Mouse (Mus musculus): Measurements from ENCODE around the gene Rab5if. TPM values are rescaled to one million over a fixed set of nuclear protein-coding genes. Genes with fewer than 3 reads are reported as not detected.

The Rab5if gene
- polyA plus RNA-seq, 1 experiment from 2014 or later: 174 TPM

DNA sequence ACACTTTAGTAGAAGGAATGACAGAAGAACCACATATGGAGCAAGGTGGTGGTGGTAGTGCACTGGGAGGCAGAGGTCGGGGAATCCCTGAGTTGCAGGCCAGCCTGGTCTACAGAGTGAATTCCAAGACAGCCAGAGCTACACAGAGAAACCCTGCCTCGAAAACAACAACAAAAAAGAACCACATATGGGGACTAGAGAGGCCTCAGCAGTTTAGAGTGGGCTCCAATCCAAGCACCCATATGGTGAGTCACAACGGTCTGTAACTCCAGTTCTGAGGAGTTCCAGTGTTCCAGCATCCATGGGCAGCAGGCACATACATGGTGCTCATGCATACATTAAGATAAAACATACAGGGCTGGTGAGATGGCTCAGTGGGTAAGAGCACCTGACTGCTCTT is 1.6 kb downstream of the Rab5if start:
- H3K9ac ChIP-seq: peak overlapping the region; percentile 83; the same call in 1 of the 2 replicates
- peaks cover 22% of the 10 kb centered on the region for H3K4me1 ChIP-seq (replicated peaks; ENCODE audit: control insufficient read depth, insufficient read depth, low read length)
- ATAC-seq (ENCODE audit: low FRiP score) (no peak), DNase-seq (ENCODE audit: low spot score) (no peak)
- H3K36me3 ChIP-seq (replicated peaks; ENCODE audit: control insufficient read depth, insufficient read depth): peaks cover 44% of the 10 kb centered on the region
- no peaks in the 10 kb centered on the region for H3K9me3 ChIP-seq (ENCODE audit: control insufficient read depth, low read length)
- no peak overlapping the region for H3K27ac ChIP-seq
- H3K4me3 ChIP-seq (replicated peaks; ENCODE audit: low read length): no peak overlapping the region
- H3K27me3 ChIP-seq (ENCODE audit: control insufficient read depth, insufficient read depth, low read length): no peaks in the 10 kb centered on the region
- WGBS: 74% methylated on average over 3 of the region's 3 CpGs
- peak overlapping the region; percentile 86 for H3K4me2 ChIP-seq (replicated peaks)

DNA sequence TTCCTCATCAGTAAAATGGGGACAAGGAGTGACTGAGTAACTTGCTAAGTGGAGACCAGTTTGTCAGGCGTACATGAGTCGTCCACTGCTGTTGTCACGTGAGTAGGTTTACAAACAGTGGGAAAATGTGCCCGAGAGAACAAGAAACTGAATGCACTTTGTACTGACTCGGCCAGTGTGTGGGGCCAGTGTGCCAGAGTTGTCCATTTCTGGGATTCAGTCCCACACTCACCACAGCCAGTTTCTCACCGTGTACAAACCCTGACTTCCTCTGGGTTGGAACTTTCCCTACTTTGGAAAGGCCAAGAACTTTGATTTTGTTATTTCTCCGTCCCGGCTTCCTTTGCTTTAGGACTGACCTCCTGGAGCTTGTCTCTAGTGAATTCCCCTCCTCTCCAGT is 6.1 kb downstream of the Rab5if start:
- Histone ChIP-seq H3K27ac (no peak overlapping the region), H3K4me3 (replicated peaks; ENCODE audit: low read length) (no peak overlapping the region), H3K4me2 (replicated peaks) (no peak overlapping the region), H3K9me3 (ENCODE audit: control insufficient read depth, low read length) (no peaks in the 10 kb centered on the region), H3K27me3 (ENCODE audit: control insufficient read depth, insufficient read depth, low read length) (no peaks in the 10 kb centered on the region), H3K4me1 (replicated peaks; ENCODE audit: control insufficient read depth, insufficient read depth, low read length) (peaks cover 8% of the 10 kb centered on the region), H3K36me3 (replicated peaks; ENCODE audit: control insufficient read depth, insufficient read depth) (peaks cover 84% of the 10 kb centered on the region), H3K9ac (no peak overlapping the region)
- no peak for DNase-seq (ENCODE audit: low spot score)
- ATAC-seq (ENCODE audit: low FRiP score): no peak
- 87% methylated on average over 8 of the region's 8 CpGs for WGBS

DNA sequence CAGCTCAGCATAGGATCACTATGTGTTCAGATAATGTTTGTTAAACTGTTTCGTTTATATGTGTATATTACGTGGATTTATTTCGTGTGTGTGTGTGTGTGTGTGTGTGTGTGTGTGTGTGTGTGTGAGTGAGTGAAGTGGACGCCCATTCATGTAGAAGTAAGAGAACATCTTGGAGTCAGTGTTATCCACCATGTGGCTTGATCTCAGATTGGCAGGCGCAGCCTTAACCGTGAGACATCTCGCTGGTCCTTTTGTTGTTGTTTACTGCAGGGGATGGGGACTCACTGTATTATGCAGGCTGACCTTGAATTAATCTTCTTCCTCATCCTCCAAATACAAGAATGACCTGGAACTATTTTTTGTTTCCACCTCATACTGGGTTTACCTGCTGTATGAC is 6.6 kb downstream of the Rab5if start:
- no peak overlapping the region for H3K27ac ChIP-seq
- peaks cover 2% of the 10 kb centered on the region; the same call in 1 of the 2 replicates for H3K4me1 ChIP-seq (replicated peaks; ENCODE audit: control insufficient read depth, insufficient read depth, low read length)
- no peaks in the 10 kb centered on the region for H3K27me3 ChIP-seq (ENCODE audit: control insufficient read depth, insufficient read depth, low read length)
- no peak overlapping the region for H3K9ac ChIP-seq
- H3K4me2 ChIP-seq (replicated peaks): no peak overlapping the region
- no peak overlapping the region for H3K4me3 ChIP-seq (replicated peaks; ENCODE audit: low read length)
- WGBS: 93% methylated on average over 7 of the region's 7 CpGs
- DNase-seq (ENCODE audit: low spot score) (no peak), ATAC-seq (ENCODE audit: low FRiP score) (no peak)
- H3K36me3 ChIP-seq (replicated peaks; ENCODE audit: control insufficient read depth, insufficient read depth): peaks cover 90% of the 10 kb centered on the region
- no peaks in the 10 kb centered on the region for H3K9me3 ChIP-seq (ENCODE audit: control insufficient read depth, low read length)

DNA sequence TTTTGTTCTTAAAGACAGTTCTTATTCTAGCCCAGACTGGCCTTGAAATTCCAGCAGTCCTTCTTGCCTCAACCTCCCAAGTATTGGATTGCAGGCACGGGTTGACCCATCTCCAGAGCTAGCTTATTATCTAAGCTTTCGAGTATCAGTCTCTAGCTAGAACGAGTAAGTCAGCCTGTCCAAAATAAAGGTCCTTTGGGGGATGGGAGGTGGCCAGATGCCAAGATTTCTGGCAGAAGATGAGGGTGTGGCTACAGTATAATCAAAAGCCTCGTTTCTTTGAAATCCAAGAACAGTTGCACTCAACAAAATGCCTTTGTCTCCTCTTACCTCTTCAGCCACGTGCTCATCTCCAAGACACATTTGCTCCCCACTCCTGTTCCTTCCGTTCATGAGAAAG is 7.6 kb downstream of the Rab5if start:
- peaks cover 93% of the 10 kb centered on the region for H3K36me3 ChIP-seq (replicated peaks; ENCODE audit: control insufficient read depth, insufficient read depth)
- WGBS: 59% methylated on average over 6 of the region's 6 CpGs
- no peak overlapping the region for H3K4me3 ChIP-seq (replicated peaks; ENCODE audit: low read length)

DNA sequence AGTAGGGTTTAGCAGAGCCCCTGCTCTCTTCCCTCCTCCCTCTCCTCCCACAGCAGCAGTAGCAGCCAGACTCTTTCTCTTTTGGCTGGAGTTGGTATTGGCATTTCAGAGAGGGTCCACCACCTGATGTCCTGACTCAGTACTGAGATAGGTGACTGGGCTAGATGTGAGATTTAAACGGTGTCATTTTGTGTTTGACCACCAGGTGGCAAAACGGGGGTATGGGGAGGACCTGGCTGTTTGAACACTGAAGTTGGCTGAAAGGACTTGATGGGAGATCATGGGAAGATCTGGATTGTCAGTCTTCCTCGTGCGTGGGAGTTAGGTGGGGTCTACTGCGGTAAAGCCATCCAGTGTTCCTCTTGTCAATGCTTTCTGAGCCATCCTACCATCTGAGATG is 10.7 kb downstream of the Rab5if start:
- Histone ChIP-seq H3K27me3 (ENCODE audit: control insufficient read depth, insufficient read depth, low read length) (no peaks in the 10 kb centered on the region), H3K9me3 (ENCODE audit: control insufficient read depth, low read length) (no peaks in the 10 kb centered on the region), H3K36me3 (replicated peaks; ENCODE audit: control insufficient read depth, insufficient read depth) (peaks cover 65% of the 10 kb centered on the region), H3K4me1 (replicated peaks; ENCODE audit: control insufficient read depth, insufficient read depth, low read length) (no peaks in the 10 kb centered on the region), H3K4me3 (replicated peaks; ENCODE audit: low read length) (no peak overlapping the region), H3K9ac (no peak overlapping the region), H3K4me2 (replicated peaks) (no peak overlapping the region), H3K27ac (no peak overlapping the region)
- WGBS: 36% methylated on average over 5 of the region's 5 CpGs
- DNase-seq (ENCODE audit: low spot score) (peak; percentile 86), ATAC-seq (ENCODE audit: low FRiP score) (no peak)

More for the DNA sequence above, 7.6 kb downstream of the Rab5if start:
- ATAC-seq (ENCODE audit: low FRiP score) (no peak), DNase-seq (ENCODE audit: low spot score) (no peak)
- Histone ChIP-seq H3K9me3 (ENCODE audit: control insufficient read depth, low read length) (no peaks in the 10 kb centered on the region), H3K27me3 (ENCODE audit: control insufficient read depth, insufficient read depth, low read length) (no peaks in the 10 kb centered on the region), H3K4me1 (replicated peaks; ENCODE audit: control insufficient read depth, insufficient read depth, low read length) (no peaks in the 10 kb centered on the region), H3K9ac (no peak overlapping the region), H3K27ac (no peak overlapping the region), H3K4me2 (replicated peaks) (no peak overlapping the region)

DNA sequence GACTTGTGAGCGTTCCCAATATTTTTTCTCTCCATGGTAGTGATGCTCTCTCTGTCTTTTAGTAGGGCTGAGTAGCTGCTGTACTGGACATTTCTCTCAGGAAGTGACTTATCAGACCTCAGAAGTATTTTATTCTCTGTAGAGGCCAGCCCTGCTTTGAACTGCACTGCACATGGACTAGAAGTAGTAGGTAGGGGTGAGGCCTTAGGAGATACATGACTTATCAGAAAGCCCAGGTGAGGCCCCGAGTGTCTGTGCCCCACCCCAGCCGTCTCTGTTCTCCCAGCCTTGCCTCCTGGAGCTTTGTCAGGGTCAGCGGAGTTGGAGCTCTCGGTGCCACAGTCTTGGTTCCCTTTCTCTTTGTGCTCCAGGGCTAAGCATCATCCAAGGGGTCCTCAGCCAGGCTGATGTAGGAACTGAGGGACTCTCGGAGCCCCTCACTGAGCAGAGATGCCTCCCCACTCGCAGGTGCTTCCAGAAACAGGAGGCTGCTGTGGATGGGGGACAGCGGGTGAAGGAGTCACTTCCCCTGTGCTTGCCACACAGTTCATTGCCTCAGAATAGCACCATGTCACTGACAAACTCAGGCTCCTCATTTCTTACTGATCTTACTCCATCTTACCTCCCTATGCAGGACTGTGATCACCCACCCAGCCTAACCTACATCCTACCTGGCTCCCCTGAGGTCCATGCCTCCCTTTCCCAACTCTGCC is 11.3 kb downstream of the Rab5if start:
- Histone ChIP-seq H3K27me3 (ENCODE audit: control insufficient read depth, insufficient read depth, low read length) (no peaks in the 10 kb centered on the region), H3K4me3 (replicated peaks; ENCODE audit: low read length) (no peak overlapping the region), H3K9me3 (ENCODE audit: control insufficient read depth, low read length) (no peaks in the 10 kb centered on the region), H3K27ac (no peak overlapping the region), H3K4me2 (replicated peaks) (no peak overlapping the region), H3K9ac (no peak overlapping the region), H3K4me1 (replicated peaks; ENCODE audit: control insufficient read depth, insufficient read depth, low read length) (no peaks in the 10 kb centered on the region), H3K36me3 (replicated peaks; ENCODE audit: control insufficient read depth, insufficient read depth) (peaks cover 60% of the 10 kb centered on the region)
- DNase-seq (ENCODE audit: low spot score) (no peak), ATAC-seq (ENCODE audit: low FRiP score) (no peak)
- WGBS: 92% methylated on average over 8 of the region's 8 CpGs

DNA sequence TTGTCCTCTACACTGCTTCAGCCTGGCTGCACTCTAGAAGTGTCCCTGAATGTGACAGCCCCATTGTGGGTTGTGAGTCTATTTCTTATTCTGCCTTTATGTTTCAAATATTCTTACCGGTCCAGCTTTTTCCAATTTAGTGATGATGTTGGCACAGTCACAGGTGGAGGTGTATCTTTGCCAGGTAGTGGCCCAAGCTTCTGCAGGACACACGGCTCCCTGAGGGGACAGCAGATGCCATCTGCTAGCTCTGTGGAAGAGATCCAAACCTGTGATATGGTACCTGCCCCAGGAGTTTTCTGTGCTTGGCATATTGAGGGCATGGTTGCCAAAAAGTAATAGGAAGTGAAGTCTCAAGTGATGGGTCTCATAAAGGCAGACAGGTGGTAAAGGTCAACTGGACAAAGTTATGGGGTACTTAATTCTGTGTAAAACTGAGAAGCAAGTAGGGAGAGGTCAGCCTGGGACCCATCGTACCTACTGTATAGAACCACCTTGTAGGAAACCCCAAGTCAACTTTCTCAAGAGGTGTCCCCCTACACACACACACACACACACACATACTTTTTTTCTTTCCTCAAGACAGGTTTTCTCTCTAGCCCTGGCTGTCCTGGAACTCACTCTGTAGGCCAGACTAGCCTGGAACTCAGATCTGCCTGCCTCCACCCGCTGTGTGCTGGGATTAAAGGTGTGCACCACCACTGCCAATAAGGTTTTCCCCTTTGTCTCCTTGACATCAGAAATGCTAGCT is 12.0 kb downstream of the Rab5if start:
- ATAC-seq (ENCODE audit: low FRiP score) (no peak), DNase-seq (ENCODE audit: low spot score) (no peak)
- Histone ChIP-seq H3K9me3 (ENCODE audit: control insufficient read depth, low read length) (no peaks in the 10 kb centered on the region), H3K4me1 (replicated peaks; ENCODE audit: control insufficient read depth, insufficient read depth, low read length) (no peaks in the 10 kb centered on the region), H3K9ac (no peak overlapping the region), H3K4me3 (replicated peaks; ENCODE audit: low read length) (no peak overlapping the region), H3K4me2 (replicated peaks) (no peak overlapping the region), H3K36me3 (replicated peaks; ENCODE audit: control insufficient read depth, insufficient read depth) (peaks cover 53% of the 10 kb centered on the region), H3K27ac (no peak overlapping the region), H3K27me3 (ENCODE audit: control insufficient read depth, insufficient read depth, low read length) (no peaks in the 10 kb centered on the region)
- 91% methylated on average over 4 of the region's 4 CpGs for WGBS

DNA sequence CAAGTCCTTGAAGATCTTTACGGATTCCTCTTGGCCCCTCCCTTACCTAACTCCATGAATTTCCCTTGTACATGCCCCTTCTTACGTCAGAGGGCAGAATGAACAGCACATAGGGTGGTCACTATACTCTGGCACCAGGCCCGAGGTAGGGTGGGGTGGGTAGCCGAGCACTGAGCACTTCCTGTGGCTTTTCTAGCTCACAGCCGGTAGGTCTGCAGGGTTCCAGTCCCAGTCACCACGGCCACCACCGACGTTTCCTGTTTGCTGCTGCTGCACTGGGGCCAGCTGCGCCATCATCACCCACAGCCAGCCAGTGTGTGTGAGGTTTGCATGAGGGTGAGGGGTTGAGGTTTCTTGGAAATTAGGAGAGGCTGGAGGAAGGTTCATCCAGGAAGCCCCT is 14.8 kb downstream of the Rab5if start:
- no peak overlapping the region for H3K4me2 ChIP-seq (replicated peaks)
- DNase-seq (ENCODE audit: low spot score): no peak
- H3K36me3 ChIP-seq (replicated peaks; ENCODE audit: control insufficient read depth, insufficient read depth): peaks cover 28% of the 10 kb centered on the region
- no peak overlapping the region for H3K4me3 ChIP-seq (replicated peaks; ENCODE audit: low read length)
- ATAC-seq (ENCODE audit: low FRiP score): no peak
- H3K9ac ChIP-seq: no peak overlapping the region
- no peak overlapping the region for H3K27ac ChIP-seq
- no peaks in the 10 kb centered on the region for H3K4me1 ChIP-seq (replicated peaks; ENCODE audit: control insufficient read depth, insufficient read depth, low read length)
- H3K27me3 ChIP-seq (ENCODE audit: control insufficient read depth, insufficient read depth, low read length): no peaks in the 10 kb centered on the region
- H3K9me3 ChIP-seq (ENCODE audit: control insufficient read depth, low read length): no peaks in the 10 kb centered on the region
- 62% methylated on average over 9 of the region's 9 CpGs for WGBS

DNA sequence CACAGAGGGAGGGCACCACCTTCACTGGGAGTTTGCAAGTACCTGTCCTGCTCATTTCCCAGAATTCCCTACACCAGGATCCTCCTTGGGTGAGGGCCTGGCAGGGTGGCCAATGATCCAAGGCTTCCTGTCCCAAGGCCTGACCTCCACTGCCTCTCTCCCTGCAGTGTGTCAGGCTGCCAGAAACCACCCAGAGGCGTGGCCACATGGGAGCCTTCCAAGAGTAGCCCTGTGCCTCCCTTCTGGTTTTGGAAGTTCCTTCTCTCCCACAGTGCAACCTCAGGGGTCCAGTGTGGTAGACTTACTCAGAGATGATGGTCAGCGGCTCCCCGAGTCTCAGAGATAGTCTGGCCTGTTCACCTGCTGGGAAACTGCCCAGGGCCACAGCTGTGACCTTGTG is 16.6 kb downstream of the Rab5if start:
- no peaks in the 10 kb centered on the region for H3K27me3 ChIP-seq (ENCODE audit: control insufficient read depth, insufficient read depth, low read length)
- ATAC-seq (ENCODE audit: low FRiP score) (no peak), DNase-seq (ENCODE audit: low spot score) (no peak)
- no peak overlapping the region for H3K27ac ChIP-seq
- H3K4me3 ChIP-seq (replicated peaks; ENCODE audit: low read length): no peak overlapping the region
- no peak overlapping the region for H3K9ac ChIP-seq
- no peak overlapping the region for H3K4me2 ChIP-seq (replicated peaks)
- peaks cover 12% of the 10 kb centered on the region for H3K36me3 ChIP-seq (replicated peaks; ENCODE audit: control insufficient read depth, insufficient read depth)
- H3K4me1 ChIP-seq (replicated peaks; ENCODE audit: control insufficient read depth, insufficient read depth, low read length): no peaks in the 10 kb centered on the region
- 91% methylated on average over 3 of the region's 3 CpGs for WGBS
- no peaks in the 10 kb centered on the region for H3K9me3 ChIP-seq (ENCODE audit: control insufficient read depth, low read length)

Data from hindbrain, embryonic 14.5 days (tissue).